Mouse (Mus musculus): ENCODE data around the gene Scgb1a1.

GRCm38 (mm10) chr19:9119655-9120425, 32.1 kb upstream of the Scgb1a1 start:
- TF ChIP-seq POLR2A (IDR thresholded peaks at IDR 0.05; ENCODE audit: extremely low read depth, insufficient read depth, low read length): no peak
- TF ChIP-seq CTCF (IDR thresholded peaks at IDR 0.05; ENCODE audit: extremely low read depth, insufficient read depth, low read length): no peak

All from cortical plate, adult 2 months (tissue).